Mouse (Mus musculus): Measurements from ENCODE around the gene Agt.

Agt gene

DNA sequence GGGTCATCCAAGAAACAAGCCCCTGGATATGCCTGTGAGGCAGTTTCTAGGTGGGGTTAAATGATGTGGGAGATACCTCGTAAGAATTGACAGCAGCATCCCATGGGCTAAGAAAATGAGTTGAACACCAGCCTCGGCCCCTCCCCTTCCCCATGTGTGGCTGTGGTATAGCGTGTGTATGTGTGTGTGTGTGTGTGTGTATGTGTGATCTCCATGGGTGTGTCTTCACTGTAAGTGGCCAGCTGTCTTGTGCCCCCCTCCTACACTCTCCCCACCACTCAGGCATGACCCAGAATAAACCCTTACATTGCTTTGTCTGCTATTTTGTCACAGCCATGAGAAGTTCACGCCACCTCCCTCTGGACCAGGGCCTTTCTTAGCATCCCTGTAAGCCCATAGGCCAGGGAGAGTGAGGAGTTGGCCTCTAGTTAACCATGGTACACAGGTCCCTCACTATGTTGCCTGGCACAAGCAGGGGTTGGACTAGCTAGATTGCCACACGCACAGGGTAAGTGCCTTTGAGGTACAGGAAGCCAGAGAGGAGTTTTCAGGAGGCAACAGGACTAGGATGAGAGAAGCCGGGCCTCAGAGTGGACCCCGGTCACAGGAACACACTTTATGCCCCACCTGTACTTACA is 14.3 kb downstream of the Agt start:
- DNase-seq (ENCODE audit: low spot score in 2 of 2) = no peak

DNA sequence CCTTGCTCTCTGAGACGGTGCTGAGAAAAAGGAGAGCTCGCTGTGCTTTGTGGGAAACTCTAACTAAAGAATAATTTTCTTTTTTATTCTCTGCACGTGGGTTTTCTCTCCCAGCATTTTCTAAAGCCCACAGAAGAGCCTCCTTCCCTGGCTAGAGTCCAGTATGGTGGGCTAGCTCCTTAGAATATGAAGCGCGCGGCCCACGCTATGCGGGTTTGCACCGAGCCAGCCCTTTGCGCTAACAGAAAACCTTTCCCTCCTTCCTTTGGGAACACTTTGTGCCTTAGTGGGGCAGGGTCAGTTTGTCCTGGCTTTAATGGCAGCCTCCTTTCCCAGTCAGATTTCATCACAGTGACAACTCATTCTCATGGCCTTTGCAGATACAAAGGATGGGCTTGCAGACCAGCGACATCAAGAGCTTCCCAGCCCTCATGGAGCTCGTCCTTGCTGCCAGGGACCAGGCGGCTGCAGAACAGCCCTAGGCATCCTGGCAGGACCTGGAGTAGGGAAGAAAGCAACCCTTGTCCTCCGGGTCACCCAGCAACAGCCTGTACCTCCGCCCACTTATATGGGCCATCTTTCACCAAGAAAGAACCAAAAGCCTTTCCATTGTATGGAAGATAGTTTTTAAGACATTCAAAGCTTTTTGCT is 18.4 kb downstream of the Agt start:
- DNase-seq (ENCODE audit: low spot score in 2 of 2) = no peak

DNA sequence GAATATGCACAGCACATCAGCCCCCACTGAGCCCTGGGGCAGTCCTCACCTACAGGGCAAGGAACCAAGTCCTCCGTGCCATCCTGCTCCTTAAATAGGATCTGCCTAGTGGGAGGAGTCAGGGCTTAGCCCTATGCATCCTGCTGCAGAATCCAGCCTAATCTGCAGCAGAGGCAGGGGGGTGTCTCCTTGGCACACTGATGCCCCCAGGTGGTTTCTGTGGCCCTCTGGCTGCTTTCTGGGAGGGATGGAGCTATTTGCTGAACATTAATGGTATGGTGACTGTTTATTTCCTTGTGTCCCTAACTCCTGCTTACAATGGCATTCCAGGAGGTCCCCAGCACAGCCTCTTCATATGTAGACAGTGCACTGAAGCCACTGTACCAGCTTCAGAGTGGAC is 21.3 kb downstream of the Agt start:
- no peak for DNase-seq (ENCODE audit: low spot score in 2 of 2)

DNA sequence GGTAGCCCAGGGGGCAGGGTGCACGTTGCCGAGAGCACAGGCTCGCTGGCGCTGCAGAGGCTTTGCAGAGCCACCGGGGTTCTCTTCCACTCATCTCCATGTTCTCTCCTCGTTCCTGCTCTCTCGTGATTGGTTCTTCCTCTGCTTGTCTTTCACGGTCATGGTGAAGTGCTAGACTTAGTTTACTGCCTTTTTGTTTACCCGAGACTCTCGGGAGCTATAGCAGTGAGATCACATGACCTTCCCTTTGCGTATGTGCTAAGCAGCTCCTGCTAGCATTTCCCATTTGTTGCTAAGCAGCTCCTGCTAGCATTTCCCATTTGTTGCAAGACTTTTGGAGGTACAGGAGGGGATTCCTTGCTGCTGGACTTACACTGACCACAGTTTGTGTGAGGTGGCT is 22.2 kb downstream of the Agt start:
- DNase-seq (ENCODE audit: low spot score in 2 of 2) = no peak

DNA sequence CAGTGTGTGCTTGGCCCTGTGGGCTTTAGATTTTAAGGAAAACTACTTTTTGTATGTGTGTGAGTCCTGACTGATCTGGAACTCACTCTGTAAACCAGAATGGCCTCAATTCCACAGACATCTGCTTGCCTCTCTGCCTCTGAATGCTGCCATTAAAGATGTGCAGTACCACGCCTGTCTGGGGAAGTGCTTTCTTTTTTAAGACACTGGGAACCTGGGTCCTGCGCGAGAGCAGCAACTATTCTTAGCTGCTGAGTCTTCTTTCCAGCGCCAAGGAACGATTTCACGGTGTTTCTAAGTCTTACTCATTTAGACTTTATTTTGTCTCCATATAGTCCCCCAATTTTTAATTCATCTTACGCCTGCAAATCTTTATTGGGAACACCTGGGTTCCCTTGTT is 22.7 kb downstream of the Agt start:
- no peak for DNase-seq (ENCODE audit: low spot score in 2 of 2)

DNA sequence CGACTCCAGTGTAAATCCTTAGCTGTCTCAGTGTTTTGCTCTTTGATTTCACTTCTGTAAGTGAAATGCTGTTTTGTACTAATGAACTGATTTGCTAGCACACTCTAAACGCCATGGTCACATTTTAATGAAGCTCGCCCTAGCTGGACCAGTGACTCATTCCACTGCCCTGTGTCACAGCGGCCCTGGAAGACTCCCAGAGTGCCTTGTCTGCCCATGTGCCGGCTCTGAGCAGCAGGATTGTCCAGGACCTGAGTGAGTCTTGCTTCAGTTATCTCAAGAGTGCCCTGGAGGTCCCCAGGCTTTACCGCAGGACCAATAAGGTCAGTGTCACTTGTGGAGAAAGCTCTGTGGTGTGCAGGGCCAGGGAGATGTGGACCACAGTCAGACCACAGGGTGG is 23.1 kb downstream of the Agt start:
- DNase-seq (ENCODE audit: low spot score in 2 of 2) = no peak

DNA sequence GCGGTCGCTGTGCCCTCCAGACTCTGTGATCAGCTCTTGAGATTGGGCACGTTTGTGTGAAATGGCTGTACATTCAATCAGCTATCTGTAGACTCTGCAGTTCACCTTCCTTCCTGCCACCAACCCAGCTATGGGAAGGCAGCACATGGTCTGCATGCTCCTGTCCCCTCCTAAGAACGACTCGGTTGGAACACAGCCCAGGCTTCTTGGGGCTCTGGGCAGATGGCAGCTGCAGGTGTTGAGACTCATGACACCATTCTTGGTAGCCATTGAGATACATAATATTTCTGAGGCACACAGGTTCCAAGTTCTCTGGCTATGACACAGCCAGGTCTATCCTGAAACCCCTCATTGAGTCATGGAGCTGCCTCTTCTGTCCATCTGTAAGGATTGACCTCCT is 26.2 kb downstream of the Agt start:
- DNase-seq (ENCODE audit: low spot score in 2 of 2) = no peak

DNA sequence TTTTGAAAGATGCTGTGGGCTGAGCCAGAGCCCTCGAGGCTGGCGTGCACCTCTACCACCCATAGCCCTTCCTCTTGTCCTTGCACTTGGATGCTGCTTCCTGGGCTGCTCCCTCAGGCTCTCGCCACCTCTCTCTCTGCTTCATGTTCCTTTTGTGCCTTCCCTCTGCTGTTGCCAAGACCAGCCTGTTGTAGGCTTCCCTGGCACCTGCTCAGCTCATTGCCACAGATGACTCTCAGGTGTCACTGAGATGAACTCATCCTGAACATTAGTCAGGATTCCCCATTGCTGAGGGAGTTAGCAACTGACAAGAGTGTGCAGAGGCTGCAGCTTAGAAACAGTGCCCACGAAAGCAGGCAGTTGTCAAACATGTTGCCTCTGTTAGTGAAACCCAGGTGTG is 27.5 kb downstream of the Agt start:
- no peak for DNase-seq (ENCODE audit: low spot score in 2 of 2)

DNA sequence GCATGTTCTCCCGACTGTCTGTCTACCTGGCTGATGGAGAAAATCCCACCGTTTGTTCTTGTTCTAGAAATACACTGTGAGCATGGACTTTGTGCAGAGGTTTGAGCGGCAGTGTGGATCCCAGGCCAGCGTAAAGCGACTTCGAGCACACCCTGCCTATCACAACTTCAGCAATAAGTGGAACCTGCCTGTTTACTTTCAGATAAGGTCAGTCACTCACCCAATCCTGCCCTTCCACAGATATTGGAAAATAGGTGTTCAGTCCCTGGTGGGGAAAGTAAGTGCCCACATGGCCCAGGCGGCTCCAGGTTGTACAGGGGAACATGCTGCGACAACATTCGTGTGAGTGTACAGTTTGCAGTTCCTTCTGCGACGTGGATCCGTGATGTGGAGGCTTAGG is 28.6 kb downstream of the Agt start:
- no peak for DNase-seq (ENCODE audit: low spot score in 2 of 2)

DNA sequence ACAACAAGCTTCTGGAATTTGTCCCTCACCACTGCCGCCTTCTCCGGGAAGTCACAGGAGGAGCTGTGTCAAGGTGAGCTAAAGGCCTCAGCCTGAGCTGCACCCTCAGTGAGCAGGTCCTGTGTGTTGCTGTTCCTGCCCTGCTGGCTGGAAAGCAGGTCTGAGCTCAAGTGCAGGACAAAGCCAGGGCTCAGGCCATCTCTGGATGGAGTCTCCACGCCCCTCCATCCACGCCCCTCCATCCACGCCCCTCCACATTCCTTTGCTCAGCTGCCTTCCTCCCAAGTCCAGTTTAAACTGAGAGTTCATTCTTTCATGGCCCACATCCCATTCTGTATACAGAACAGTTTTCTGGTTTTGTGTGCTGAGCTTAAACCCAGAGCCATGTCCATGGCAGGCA is 34.1 kb downstream of the Agt start:
- no peak for DNase-seq (ENCODE audit: low spot score in 2 of 2)

DNA sequence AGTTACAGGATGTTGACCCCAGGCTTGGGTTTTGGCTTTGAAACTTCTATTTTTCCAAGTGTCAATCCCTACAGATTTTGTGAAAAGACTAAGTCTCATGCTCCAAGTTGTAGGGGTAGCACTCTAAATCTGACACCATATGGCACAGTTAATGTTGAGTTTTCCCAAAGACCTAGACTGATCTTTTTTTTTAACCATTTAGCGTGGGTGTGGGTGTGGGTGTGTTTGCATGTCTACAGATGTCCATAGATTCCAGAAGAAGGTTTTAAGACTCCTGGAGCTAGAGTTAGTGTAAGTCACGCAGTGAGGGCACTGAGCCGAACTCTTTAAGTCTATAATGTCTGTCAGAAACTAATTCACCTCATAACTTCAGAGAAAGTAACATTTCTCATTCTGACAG is 36.9 kb downstream of the Agt start:
- DNase-seq (ENCODE audit: low spot score in 2 of 2) = no peak

DNA sequence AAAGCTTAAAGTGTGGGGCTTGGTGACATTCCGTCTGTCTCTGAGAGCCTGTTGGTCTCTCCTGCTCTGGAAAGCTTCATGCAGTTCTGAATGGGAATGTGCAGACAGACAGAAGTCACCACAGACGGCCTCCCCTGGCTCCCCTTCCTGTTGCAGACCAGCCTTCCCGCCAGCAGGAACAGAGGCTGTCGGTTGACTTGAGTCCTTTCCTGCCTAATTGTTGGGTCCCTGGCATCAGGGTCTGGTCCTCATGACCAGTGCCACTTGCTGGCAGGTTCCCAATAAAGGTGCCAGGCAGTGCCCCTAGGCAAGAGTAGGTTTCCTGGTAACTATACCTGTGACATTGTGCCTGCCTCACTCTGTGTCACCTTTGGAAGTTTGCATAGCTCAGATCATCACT is 38.5 kb downstream of the Agt start:
- DNase-seq (ENCODE audit: low spot score in 2 of 2) = no peak

DNA sequence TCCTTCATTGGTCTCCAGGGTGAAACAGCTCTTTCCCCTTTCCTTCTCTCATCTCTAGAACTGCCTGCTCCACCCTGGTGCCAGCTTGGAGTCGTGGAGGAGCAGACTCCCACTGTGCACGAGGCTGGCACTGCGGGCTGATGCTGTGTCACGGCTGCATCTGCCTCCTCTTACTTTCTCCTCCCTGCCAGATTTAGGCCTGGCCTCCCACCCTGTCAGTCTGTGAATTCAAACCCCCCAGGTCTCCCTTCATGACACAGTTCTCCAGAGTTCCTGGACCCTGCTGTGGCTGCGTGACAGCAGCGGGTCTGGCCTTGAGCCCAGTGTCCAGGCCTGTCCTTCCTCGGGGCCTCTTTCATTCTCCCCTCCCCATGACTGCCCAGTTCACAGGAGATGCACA is 39.0 kb downstream of the Agt start:
- no peak for DNase-seq (ENCODE audit: low spot score in 2 of 2)

DNA sequence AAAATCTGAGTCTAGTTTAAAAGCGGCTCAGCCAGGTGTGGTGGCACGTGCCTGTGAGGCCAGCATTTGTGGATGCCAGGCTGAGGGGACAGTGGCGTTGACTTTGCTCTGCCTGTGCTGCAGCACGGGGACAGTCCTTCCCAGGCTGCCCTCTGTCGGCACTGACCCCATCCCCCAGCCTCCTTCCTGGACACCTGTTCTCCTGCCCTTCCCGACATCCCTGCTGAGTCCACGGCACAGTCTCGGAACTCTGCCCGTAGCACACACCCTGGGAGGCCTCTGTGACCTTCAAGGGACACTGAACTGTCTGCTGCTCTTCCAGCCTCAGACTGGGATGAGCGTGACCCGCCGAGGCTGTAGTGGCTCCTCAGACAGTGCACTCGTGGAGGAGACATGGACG is 39.4 kb downstream of the Agt start:
- no peak for DNase-seq (ENCODE audit: low spot score in 2 of 2)

DNA sequence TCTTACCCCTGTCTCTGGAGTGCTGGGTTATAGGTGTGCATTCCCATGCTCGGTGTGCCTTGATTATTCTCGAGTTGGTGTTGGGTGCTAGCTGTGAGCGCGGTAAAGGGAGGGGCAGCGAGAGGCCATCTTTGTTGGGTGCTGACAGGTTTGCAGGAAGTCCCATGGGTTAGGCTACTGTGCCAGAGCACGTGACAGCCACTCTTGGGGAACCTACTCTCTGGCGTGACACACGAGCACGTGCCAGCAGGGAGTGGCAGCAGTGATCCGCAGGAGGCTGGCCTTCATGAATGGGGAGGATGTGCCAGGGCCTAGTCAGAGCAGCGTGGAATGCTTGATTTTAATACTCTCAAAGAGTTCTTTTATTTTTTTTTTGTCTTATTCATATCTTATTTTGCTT is 43.2 kb downstream of the Agt start:
- DNase-seq (ENCODE audit: low spot score in 2 of 2) = no peak

DNA sequence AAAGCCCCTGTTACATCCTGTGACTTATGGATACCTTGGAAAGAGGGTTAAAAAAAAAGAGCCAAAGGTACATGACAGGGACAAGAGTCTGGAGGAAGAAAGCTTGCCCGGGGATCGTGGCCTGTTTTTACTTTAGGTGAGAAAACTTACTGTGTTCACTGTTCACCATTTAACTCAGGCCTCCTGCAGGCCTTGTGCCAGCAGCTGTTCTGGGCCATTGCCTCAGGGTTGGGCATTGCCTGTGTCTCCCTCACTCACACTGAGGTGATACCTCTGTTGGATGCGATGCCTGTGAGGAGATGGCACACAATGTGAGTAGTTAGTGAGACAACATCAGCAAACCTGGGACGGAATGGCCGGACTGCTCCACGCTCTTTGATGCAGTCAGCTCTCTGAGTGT is 47.6 kb downstream of the Agt start:
- DNase-seq (ENCODE audit: low spot score in 2 of 2) = no peak

DNA sequence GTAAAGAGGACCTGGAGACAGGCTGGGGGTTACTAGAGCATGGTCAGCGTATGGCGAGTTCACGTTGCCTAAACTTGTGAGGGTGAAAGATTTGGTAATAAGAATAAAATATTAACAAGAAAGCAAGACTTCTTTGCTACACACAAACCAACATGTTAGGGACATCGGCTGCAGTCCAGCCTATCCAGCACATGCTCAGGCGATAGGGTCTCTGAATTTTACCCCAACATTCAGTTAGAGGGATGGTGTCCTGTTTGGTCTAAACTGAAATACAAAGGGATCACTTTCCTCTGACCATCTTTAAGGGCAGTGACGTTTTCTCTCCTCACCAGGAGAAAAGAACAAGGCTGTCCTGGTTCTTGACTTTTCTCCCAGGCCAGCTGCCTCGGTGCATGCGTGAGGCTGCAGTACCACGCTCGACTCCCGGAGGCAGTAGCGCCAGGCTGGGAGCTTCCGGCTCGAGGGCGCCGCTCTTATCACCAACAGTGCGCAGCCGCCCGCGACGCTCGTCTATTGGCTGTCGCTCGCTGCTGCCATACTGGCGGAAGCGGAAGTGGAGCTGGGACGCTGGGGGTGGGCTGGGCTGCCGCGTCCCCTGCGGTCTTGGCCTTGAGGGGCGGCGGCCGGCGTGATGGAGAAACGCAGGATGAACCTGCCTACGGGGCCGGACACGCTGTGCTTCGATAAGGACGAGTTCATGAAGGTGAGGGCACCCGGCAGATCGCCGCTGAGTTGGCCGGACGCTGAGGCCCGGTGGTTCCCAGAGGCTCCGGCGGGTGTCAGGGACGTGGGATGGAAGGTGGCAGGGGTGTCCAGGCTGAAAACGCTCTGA is 49.0 kb downstream of the Agt start, which contains the start of gene Cog2:
Gene Cog2 (plus strand): TSS at position 519 of the 832 bp plus-strand sequence.
- peak; percentile 77 to 87 for DNase-seq (ENCODE audit: low spot score in 2 of 2)

DNA sequence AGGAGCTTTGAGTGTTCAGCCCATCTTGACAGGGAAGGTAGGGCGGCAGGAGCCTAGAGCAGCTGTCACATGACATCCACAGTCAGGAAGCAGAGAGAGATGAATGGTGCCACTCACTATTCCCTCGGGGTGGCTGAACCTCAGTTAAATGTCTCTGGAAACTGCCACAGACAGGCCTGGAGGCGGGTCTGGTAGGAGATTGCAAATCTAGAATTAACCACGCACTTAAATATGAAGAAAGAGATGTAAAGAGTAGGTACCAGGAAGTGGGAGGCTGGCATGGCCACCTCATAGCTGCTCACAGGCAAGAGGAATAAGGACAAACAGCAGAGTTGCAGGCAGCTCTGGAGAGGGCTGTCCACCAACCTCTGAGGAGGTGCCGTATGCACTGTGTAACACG is 52.4 kb downstream of the Agt start:
- DNase-seq (ENCODE audit: low spot score in 2 of 2) = no peak

DNA sequence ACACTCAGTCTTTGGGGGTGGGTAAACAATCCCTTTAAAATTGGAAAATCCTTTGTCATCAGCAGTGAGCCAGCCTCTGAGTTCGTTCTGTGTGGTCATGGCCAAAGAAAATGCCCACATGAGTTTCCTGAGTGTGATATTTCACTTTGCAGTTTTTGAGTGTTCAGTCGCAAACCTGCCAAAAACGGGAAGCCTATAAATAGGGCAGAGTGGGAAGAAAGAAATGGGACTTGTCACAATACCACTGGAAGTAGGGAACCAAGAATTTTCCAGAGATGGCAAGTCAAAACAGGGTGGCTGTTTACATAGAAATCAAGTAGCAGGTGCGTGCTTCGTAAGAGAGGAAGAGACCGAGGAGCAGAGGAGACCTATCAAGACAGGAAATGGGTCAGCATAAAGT is 53.0 kb downstream of the Agt start:
- DNase-seq (ENCODE audit: low spot score in 2 of 2) = no peak

DNA sequence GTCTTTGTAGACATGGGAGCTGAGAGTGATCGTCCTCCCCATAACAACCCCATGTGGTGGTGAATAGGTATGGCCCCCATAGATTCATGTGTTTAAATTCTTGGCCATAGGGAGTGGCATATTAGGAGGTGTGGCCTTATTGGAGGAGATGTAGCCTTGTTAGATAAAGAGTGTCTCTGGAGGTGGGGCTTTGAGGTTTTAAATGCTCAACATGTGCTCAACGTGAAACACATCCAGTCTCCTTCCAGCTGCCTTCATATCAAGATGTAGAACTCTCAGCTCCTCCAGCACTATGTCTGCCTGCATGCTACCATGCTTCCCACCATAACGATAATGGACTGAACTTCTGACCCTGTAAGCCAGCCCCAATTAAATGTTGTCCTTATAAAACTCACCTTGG is 53.5 kb downstream of the Agt start:
- no peak for DNase-seq (ENCODE audit: low spot score in 2 of 2)

DNA sequence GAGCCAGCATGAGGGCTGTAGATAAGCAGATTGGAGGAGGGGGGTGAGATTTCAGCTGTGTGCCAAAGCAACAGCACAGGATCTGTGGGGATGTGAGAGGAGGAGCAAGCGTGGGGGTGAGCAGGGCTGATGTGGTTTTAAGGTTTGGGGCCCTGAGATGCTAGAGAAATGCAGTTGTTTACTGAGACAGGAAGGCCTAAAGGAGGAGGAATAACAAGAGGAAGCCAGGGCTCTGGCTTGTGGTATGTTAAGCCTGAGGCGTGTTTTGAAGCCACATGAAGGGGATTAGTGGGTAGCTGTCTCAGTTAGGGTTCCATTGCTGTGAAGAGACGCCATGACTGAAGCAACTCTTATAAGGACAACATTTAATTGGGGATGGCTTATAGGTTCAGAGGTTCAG is 60.4 kb downstream of the Agt start:
- DNase-seq (ENCODE audit: low spot score in 2 of 2) = no peak

DNA sequence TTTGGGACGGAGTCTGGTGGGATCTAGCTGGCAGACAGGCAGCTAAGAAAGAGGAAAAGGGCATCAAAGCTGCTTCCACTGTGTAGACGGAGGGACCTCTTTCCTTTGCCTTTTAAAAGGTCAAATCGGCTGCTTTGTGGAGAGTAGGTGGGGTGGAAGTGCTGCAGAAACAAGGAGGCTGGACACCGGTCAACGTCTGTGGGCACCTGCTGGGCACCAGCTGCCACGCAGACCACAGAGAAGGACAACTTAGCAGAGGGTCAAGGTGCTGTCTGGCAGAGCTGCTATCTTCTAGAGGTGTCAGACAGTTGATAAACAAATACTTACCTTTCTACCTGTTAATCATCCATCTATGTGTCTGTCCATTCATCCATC is 61.2 kb downstream of the Agt start:
- no peak for DNase-seq (ENCODE audit: low spot score in 2 of 2)

Data from thymus, postnatal 10 days (tissue).